Mouse (Mus musculus) ES-E14 (cell line): ENCODE measurements at regions not wholly inside any gene's neighbourhood (a gene's known extent, or its start where the extent isn't known, plus 50 kb on each side); places are given as distances from the start of the nearest gene placed in this dataset.

ENCODE experiments used
- DNase-seq: peaks from one replicate; pipeline ENCODE4 v3.0.0-alpha.2; 2013; ENCODE audit warnings: low read depth, low spot score
- H3K27ac ChIP-seq: 2 replicates; pipeline ENCODE4 v1.5.1; 2012; ENCODE audit warnings: low read depth, mild to moderate bottlenecking, low read length, moderate library complexity, mixed read lengths; ENCODE audit not compliant: poor library complexity, insufficient read depth, severe bottlenecking
- H3K36me3 ChIP-seq: 2 replicates; pipeline ENCODE4 v1.6.1; 2012; ENCODE audit warnings: mild to moderate bottlenecking, low read length, moderate library complexity, mixed read lengths; ENCODE audit not compliant: control insufficient read depth, poor library complexity, insufficient read depth, severe bottlenecking
- H3K4me1 ChIP-seq, 2 experiments: fragments of 150-350 bp in 1 of 2; sonication (generic) in 1 of 2; 2 replicates each; pipeline ENCODE4 v1.6.1; 2012; ENCODE audit warnings: low read length in 2 of 2, mild to moderate bottlenecking in 1 of 2, mixed read lengths in 1 of 2; ENCODE audit not compliant: control insufficient read depth in 2 of 2, insufficient read depth in 2 of 2, poor library complexity in 1 of 2
- H3K4me3 ChIP-seq, 2 experiments: fragments of 150-350 bp in 1 of 2; sonication (generic) in 1 of 2; 2 replicates each; pipeline ENCODE4 v1.5.1; 2012; ENCODE audit warnings: low read length in 2 of 2, low read depth in 1 of 2, mild to moderate bottlenecking in 1 of 2, mixed read lengths in 1 of 2; ENCODE audit not compliant: insufficient read depth in 1 of 2, poor library complexity in 1 of 2, severe bottlenecking in 1 of 2
- H3K9ac ChIP-seq: 2 replicates; pipeline ENCODE4 v1.6.1; 2012; ENCODE audit warnings: low read depth, mild to moderate bottlenecking, low read length, mixed read lengths; ENCODE audit not compliant: poor library complexity, insufficient read depth, severe bottlenecking
- H3K9me3 ChIP-seq: fragments of 150-350 bp; sonication (generic); 2 replicates; pipeline ENCODE4 v1.6.1; 2012; ENCODE audit warnings: low read depth, mild to moderate bottlenecking, low read length; ENCODE audit not compliant: control insufficient read depth, insufficient read depth
- CHD2 ChIP-seq: IDR thresholded peaks from 2 replicates; pipeline ENCODE4 v1.6.1; 2014; ENCODE audit warnings: mild to moderate bottlenecking, low read depth, low read length, inconsistent platforms
- HCFC1 ChIP-seq: IDR thresholded peaks from 2 replicates; pipeline ENCODE4 v1.6.1; 2012; ENCODE audit warnings: low read length, inconsistent platforms, borderline replicate concordance; ENCODE audit not compliant: insufficient read depth
- MAFK ChIP-seq: IDR thresholded peaks from 2 replicates; pipeline ENCODE4 v1.6.1; 2014; ENCODE audit warnings: mild to moderate bottlenecking, low read depth, low read length, inconsistent platforms; ENCODE audit not compliant: insufficient read depth
- ZC3H11A ChIP-seq: IDR thresholded peaks from 2 replicates; pipeline ENCODE4 v1.6.1; 2012; ENCODE audit warnings: low read depth, mild to moderate bottlenecking, inconsistent platforms, low read length, borderline replicate concordance
- ZNF384 ChIP-seq: IDR thresholded peaks from 2 replicates; pipeline ENCODE4 v1.6.1; 2012; ENCODE audit warnings: low read depth, low read length, inconsistent platforms
- in situ Hi-C, 2 experiments: fragments of 600-800 bp; cut with MboI; formaldehyde crosslinking; loops; one replicate each; pipeline ENCODE4 v1.15.1; 2025; ENCODE audit warnings: low sequenced_read_pairs in 2 of 2, inconsistent platforms in 1 of 2; ENCODE audit not compliant: unreplicated experiment in 2 of 2

DNA sequence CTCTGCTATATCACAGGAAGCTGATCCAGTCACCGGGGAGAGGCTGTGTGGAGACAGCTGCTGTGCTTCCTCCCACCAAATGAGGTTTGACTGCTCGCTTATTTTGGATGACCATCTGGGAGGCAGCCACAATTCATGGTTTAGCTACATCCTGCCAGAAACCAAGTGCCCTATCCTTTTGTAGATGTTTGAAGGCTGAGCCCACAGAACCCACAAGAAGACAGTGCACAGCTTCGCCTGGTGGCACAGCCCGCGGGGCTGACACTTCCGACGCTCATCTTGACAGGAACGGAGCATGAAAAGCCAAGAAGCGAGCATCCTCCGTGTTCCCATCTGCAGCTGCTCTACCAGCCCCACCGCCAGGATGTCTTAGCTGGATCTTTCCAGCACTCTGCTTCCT is 204.1 kb upstream of the Cdh4 start:
- in situ Hi-C loops: no loop called here
- H3K4me3 ChIP-seq: no peak overlapping the region
- H3K27ac ChIP-seq: no peak overlapping the region
- no peaks in the 10 kb centered on the region for H3K4me1 ChIP-seq
- no peaks in the 10 kb centered on the region for H3K9me3 ChIP-seq
- no peak for TF ChIP-seq ZNF384
- no peak for TF ChIP-seq HCFC1
- TF ChIP-seq ZC3H11A: no peak
- TF ChIP-seq MAFK: no peak
- no peak for TF ChIP-seq CHD2
- H3K9ac ChIP-seq: no peak overlapping the region
- no peak for DNase-seq
- H3K36me3 ChIP-seq: no peaks in the 10 kb centered on the region

DNA sequence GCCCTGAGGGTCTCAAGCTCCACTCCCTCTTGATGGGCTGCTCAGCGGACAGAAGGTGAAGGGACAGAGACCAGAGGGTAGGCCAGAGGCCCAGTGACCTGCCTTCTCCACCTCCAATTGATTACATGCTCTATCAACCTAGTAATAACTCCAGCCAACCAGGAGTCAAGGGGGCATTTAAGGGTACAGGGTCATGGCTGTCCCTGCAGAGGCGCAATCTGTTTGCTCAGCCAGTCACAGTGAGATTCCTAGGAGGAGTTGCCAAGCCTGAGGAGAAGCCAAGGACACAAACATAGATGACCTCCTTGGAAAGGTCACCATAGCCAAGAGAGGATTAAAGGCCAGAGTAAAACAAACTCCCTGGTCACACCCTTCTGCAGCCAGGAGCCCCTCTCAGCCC is 181.3 kb upstream of the Cdh4 start:
- Histone ChIP-seq H3K4me3 (no peak overlapping the region), H3K9ac (no peak overlapping the region), H3K4me1 (peaks cover 0 to 6% of the 10 kb centered on the region in 2 experiments; a peak in 2 of 4 replicates), H3K27ac (no peak overlapping the region), H3K36me3 (no peaks in the 10 kb centered on the region), H3K9me3 (no peaks in the 10 kb centered on the region)
- in situ Hi-C loops: no loop called here
- DNase-seq: no peak
- TF ChIP-seq CHD2 (no peak), ZNF384 (no peak), ZC3H11A (no peak), MAFK (no peak), HCFC1 (no peak)

GRCm38 (mm10) chr2:179263888-179264287 is 178.3 kb upstream of the Cdh4 start:
- TF ChIP-seq HCFC1 (no peak), CHD2 (no peak), MAFK (no peak), ZC3H11A (no peak), ZNF384 (no peak)
- Histone ChIP-seq H3K9ac (no peak overlapping the region), H3K27ac (no peak overlapping the region), H3K36me3 (no peaks in the 10 kb centered on the region), H3K4me1 (peaks cover 0 to 6% of the 10 kb centered on the region in 2 experiments; a peak in 2 of 4 replicates), H3K4me3 (no peak overlapping the region), H3K9me3 (no peaks in the 10 kb centered on the region)
- in situ Hi-C loops: no loop called here
- DNase-seq: peak; percentile 17

- no peaks in the 10 kb centered on the region for H3K36me3 ChIP-seq
- H3K4me3 ChIP-seq: no peak overlapping the region
- peaks cover 0 to 6% of the 10 kb centered on the region in 2 experiments; a peak in 2 of 4 replicates for H3K4me1 ChIP-seq
- H3K27ac ChIP-seq: no peak overlapping the region
- no peak overlapping the region for H3K9ac ChIP-seq
- H3K9me3 ChIP-seq: no peaks in the 10 kb centered on the region
- in situ Hi-C loops: no loop called here
- no peak for TF ChIP-seq ZNF384
- TF ChIP-seq HCFC1: no peak
- no peak for TF ChIP-seq CHD2
- TF ChIP-seq MAFK: no peak
- no peak for DNase-seq
These were observed 176.8 kb upstream of the Cdh4 start for GRCm38 (mm10) chr2:179265436-179265835.

GRCm38 (mm10) chr2:179277204-179277886 is 164.9 kb upstream of the Cdh4 start:
- H3K9ac ChIP-seq: no peak overlapping the region

More at GRCm38 (mm10) chr2:179277204-179277886, 164.9 kb upstream of the Cdh4 start:
- no peaks in the 10 kb centered on the region for H3K9me3 ChIP-seq
- H3K27ac ChIP-seq: no peak overlapping the region
- in situ Hi-C loops: no loop called here
- no peaks in the 10 kb centered on the region for H3K4me1 ChIP-seq
- DNase-seq: no peak
- no peak overlapping the region for H3K4me3 ChIP-seq
- H3K36me3 ChIP-seq: no peaks in the 10 kb centered on the region
- no peak for TF ChIP-seq HCFC1
- no peak for TF ChIP-seq MAFK
- TF ChIP-seq CHD2: no peak
- TF ChIP-seq ZC3H11A: no peak
- TF ChIP-seq ZNF384: no peak
